Mouse (Mus musculus): ENCODE measurements around the gene Olfr354. TPM values are rescaled to one million over a fixed set of nuclear protein-coding genes. Genes with fewer than 3 reads are reported as not detected.

Olfr354 gene
- total RNA-seq (2023), result not detected

GRCm38 (mm10) chr2:36905380-36905779, at the start of gene Olfr354:
Olfr354 (plus strand) TSS chr2:36905680.

GRCm38 (mm10) chr2:36862560-36862959, 42.9 kb upstream of the Olfr354 start, which contains the start of gene Olfr351:
Olfr351 (minus strand) TSS chr2:36862660.

GRCm38 (mm10) chr2:36868160-36868559, 37.3 kb upstream of the Olfr354 start, which contains the start of gene Olfr352:
Olfr352 (plus strand) TSS chr2:36868460.

DNA sequence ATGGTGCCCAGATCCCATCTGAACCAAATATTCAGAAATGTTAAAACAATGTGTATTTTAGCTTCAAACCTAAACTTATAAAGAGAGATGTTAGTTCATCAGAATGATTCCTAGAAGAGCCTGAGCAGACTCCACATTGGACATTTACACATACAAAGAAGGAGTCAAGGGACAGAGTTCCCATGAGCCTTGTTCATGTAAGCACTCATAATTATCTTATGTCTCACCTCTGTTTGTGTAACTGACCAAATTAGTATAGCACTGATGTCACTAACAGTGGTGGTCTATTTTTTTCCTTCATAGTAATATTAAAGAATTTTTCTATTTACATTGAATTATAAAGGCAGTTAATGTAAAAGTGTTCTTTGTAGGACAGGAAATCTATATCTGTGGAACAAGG, 12.6 kb upstream of the Olfr354 start, which contains the start of gene Olfr353:
Olfr353 (minus strand) TSS at position 101 of the 400 bp plus-strand sequence.

DNA sequence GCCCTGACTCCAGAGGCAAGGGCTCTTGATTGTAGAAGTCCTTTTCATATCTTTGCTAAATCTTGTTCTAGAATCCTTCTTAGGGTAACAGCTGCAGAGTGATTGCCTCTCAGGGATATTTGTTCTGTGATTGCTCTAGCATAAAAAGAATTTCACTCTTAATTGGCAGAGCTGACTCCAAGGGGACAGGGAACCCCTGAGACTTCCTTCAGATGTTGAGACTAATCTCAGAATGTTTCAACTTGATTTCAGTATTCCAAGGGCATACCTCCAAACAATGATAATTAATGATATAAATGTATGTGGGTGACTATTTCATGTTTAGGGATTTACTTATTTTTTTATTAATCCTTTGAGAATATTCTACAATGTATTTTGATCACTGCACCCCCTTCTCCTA, 23.3 kb downstream of the Olfr354 start, which contains the start of gene Olfr355:
Olfr355 (minus strand) TSS at position 101 of the 400 bp plus-strand sequence.

GRCm38 (mm10) chr2:36936821-36937220, 31.3 kb downstream of the Olfr354 start, which contains the start of gene Olfr356:
Olfr356 (plus strand) TSS chr2:36937121.

Other genes with a start within 250 kb of the Olfr354 start
- not detected for gene Olfr346, start 219.9 kb upstream of the Olfr354 start, total RNA-seq (2023)
- gene Olfr347, start 173.8 kb upstream of the Olfr354 start, total RNA-seq (2023), result not detected
- not detected for gene Olfr348, start 121.4 kb upstream of the Olfr354 start, total RNA-seq (2023)
- not detected for gene Olfr50, start 115.1 kb upstream of the Olfr354 start, total RNA-seq (2023)
- gene Olfr3, start 88.6 kb upstream of the Olfr354 start, total RNA-seq (2023), result not detected
- not detected for gene Olfr350, start 59.4 kb upstream of the Olfr354 start, total RNA-seq (2023)
- gene Olfr351, start 43.0 kb upstream of the Olfr354 start, total RNA-seq (2023), result not detected
- gene Olfr352, start 37.2 kb upstream of the Olfr354 start, total RNA-seq (2023), result not detected
- not detected for gene Olfr353, start 12.7 kb upstream of the Olfr354 start, total RNA-seq (2023)
- gene Olfr355, start 23.2 kb downstream of the Olfr354 start, total RNA-seq (2023), result not detected
- not detected for gene Olfr356, start 31.4 kb downstream of the Olfr354 start, total RNA-seq (2023)
- gene Olfr357, start 88.1 kb downstream of the Olfr354 start, total RNA-seq (2023), result not detected
- gene Olfr358, start 103.7 kb downstream of the Olfr354 start, total RNA-seq (2023), result not detected
- not detected for gene Olfr360, start 160.1 kb downstream of the Olfr354 start, total RNA-seq (2023)
- not detected for gene Olfr361, start 183.6 kb downstream of the Olfr354 start, total RNA-seq (2023)
- not detected for gene Olfr362, start 212.2 kb downstream of the Olfr354 start, total RNA-seq (2023)
- gene Olfr364-ps1, start 233.6 kb downstream of the Olfr354 start, total RNA-seq (2023), result not detected